Mouse (Mus musculus) lung, embryonic 14.5 days (tissue): ENCODE measurements around the gene Tango2. TPM values are rescaled to one million over a fixed set of nuclear protein-coding genes. Genes with fewer than 3 reads are reported as not detected.

Source experiments
- ATAC-seq: fragments of 200-750 bp; cut with Nextera tagmentation; 2 replicates; pipeline ENCODE4 v1.8.0; 2017; ENCODE audit warnings: mild to moderate bottlenecking, moderate TSS enrichment, moderate library complexity; ENCODE audit not compliant: insufficient read depth
- DNase-seq: peaks from one replicate; pipeline ENCODE4 v3.0.0-alpha.2; 2015
- H3K27ac ChIP-seq: fragments of 300-500 bp; sonication (generic); 2 replicates; pipeline ENCODE4 v1.5.1; 2014; ENCODE audit warnings: low read depth, mild to moderate bottlenecking, moderate library complexity
- H3K27me3 ChIP-seq: fragments of 300-500 bp; sonication (generic); 2 replicates; pipeline ENCODE4 v1.6.1; 2014; ENCODE audit warnings: low read length, control low read depth; ENCODE audit not compliant: insufficient read depth
- H3K36me3 ChIP-seq: fragments of 300-500 bp; sonication (generic); 2 replicates; pipeline ENCODE4 v1.6.1; 2014; ENCODE audit warnings: control low read depth; ENCODE audit not compliant: insufficient read depth
- H3K4me1 ChIP-seq: fragments of 300-500 bp; sonication (generic); 2 replicates; pipeline ENCODE4 v1.6.1; 2014; ENCODE audit warnings: antibody characterized with exemption, control low read depth; ENCODE audit not compliant: insufficient read depth
- H3K4me2 ChIP-seq: fragments of 300-500 bp; sonication (generic); 2 replicates; pipeline ENCODE4 v1.6.1; 2014; ENCODE audit warnings: mild to moderate bottlenecking
- H3K4me3 ChIP-seq: fragments of 300-500 bp; sonication (generic); 2 replicates; pipeline ENCODE4 v1.5.1; 2014; ENCODE audit warnings: low read depth, low read length
- H3K9ac ChIP-seq: fragments of 300-500 bp; sonication (generic); 2 replicates; pipeline ENCODE4 v1.6.1; 2014
- H3K9me3 ChIP-seq: fragments of 300-500 bp; sonication (generic); 2 replicates; pipeline ENCODE4 v1.6.1; 2016; ENCODE audit warnings: low read depth, low read length, control low read depth
- CTCF ChIP-seq: IDR thresholded peaks from 2 replicates; pipeline ENCODE4 v1.5.1; 2016; ENCODE audit warnings: antibody characterized with exemption, low read depth
- WGBS: fragments of 180-500 bp; shearing (Covaris S2); extraction: QIAGEN DNeasy Blood & Tissue Kit; methylation state at CpG from one replicate; pipeline ENCODE4 v1.1.7; 2014; 5-methylcytosine and 5-hydroxymethylcytosine counted together
- polyA plus RNA-seq: library from polyadenylated mRNA; unstranded; fragments of >200 nt; fragmentation: Nextera tagmentation; extraction: Ambion mirVana; gene quantifications from 2 replicates; pipeline ENCODE4 v1.2.1, GENCODE M21; 2014

The Tango2 gene
- polyA plus RNA-seq: 23.6 and 27.2 TPM in 2 replicates

GRCm38 (mm10) chr16:18347931-18348600 is at the start of gene Tango2, which contains the start of gene Arvcf:
TSS of gene Tango2 (minus strand) at chr16:18348103.
TSS of gene Arvcf (plus strand) at chr16:18348182.
- peaks cover 27% of the 10 kb centered on the region for H3K27me3 ChIP-seq
- peak within 1 kb of the TSS; percentile 98 for H3K4me2 ChIP-seq
- H3K36me3 ChIP-seq: no peaks in the 10 kb centered on the region
- 0% methylated on average over 44 of the region's 44 CpGs for WGBS
- H3K9ac ChIP-seq: peak within 1 kb of the TSS; percentile 62
- peak; percentile 62 for TF ChIP-seq CTCF
- no peaks in the 10 kb centered on the region for H3K4me1 ChIP-seq
- H3K9me3 ChIP-seq: no peaks in the 10 kb centered on the region
- H3K27ac ChIP-seq: no peak within 1 kb of the TSS
- peak within 1 kb of the TSS; percentile 66 for H3K4me3 ChIP-seq
- DNase-seq: peak; percentile 90
- peak; percentile 83 for ATAC-seq

GRCm38 (mm10) chr16:18396791-18397621 is 49.1 kb upstream of the Tango2 start:
- Histone ChIP-seq H3K36me3 (peaks cover 49% of the 10 kb centered on the region), H3K4me3 (no peak overlapping the region), H3K4me1 (peaks cover 29% of the 10 kb centered on the region), H3K9ac (no peak overlapping the region), H3K9me3 (no peaks in the 10 kb centered on the region), H3K4me2 (no peak overlapping the region), H3K27me3 (no peaks in the 10 kb centered on the region), H3K27ac (no peak overlapping the region; the same call in 1 of the 2 replicates)
- ATAC-seq (no peak), DNase-seq (no peak)
- no peak for TF ChIP-seq CTCF
- WGBS: 95% methylated on average over 27 of the region's 27 CpGs

GRCm38 (mm10) chr16:18396201-18396600 is 48.3 kb upstream of the Tango2 start:
- peak; percentile 44 for DNase-seq
- no peaks in the 10 kb centered on the region for H3K27me3 ChIP-seq
- WGBS: 49% methylated on average over 2 of the region's 2 CpGs
- peaks cover 27% of the 10 kb centered on the region for H3K4me1 ChIP-seq
- ATAC-seq: no peak
- H3K4me2 ChIP-seq: peak overlapping the region; percentile 26; the same call in 1 of the 2 replicates
- H3K36me3 ChIP-seq: peaks cover 41% of the 10 kb centered on the region
- H3K9me3 ChIP-seq: no peaks in the 10 kb centered on the region
- no peak for TF ChIP-seq CTCF
- H3K9ac ChIP-seq: no peak overlapping the region
- peak overlapping the region; percentile 73; the same call in 1 of the 2 replicates for H3K27ac ChIP-seq
- no peak overlapping the region for H3K4me3 ChIP-seq

GRCm38 (mm10) chr16:18395620-18396036 is 47.7 kb upstream of the Tango2 start:
- H3K27ac ChIP-seq: peak overlapping the region; percentile 73; the same call in 1 of the 2 replicates
- TF ChIP-seq CTCF: no peak
- DNase-seq (peak; percentile 91), ATAC-seq (peak; percentile 27; the same call in 1 of the 2 replicates)
- H3K27me3 ChIP-seq: no peaks in the 10 kb centered on the region
- WGBS: 26% methylated on average over 6 of the region's 7 CpGs
- H3K9ac ChIP-seq: no peak overlapping the region
- H3K36me3 ChIP-seq: peaks cover 38% of the 10 kb centered on the region
- H3K9me3 ChIP-seq: no peaks in the 10 kb centered on the region
- H3K4me3 ChIP-seq: no peak overlapping the region
- peak overlapping the region; percentile 26 for H3K4me2 ChIP-seq
- peaks cover 22% of the 10 kb centered on the region for H3K4me1 ChIP-seq

- DNase-seq: peak; percentile 67
- peak overlapping the region; percentile 75 for H3K27ac ChIP-seq
- H3K9me3 ChIP-seq: no peaks in the 10 kb centered on the region
- H3K36me3 ChIP-seq: peaks cover 32% of the 10 kb centered on the region
- 22% methylated on average over 11 of the region's 11 CpGs for WGBS
- ATAC-seq: peak; percentile 2; the same call in 1 of the 2 replicates
- no peaks in the 10 kb centered on the region for H3K27me3 ChIP-seq
- H3K4me1 ChIP-seq: peaks cover 22% of the 10 kb centered on the region
- no peak overlapping the region for H3K4me3 ChIP-seq
- TF ChIP-seq CTCF: no peak
- H3K4me2 ChIP-seq: peak overlapping the region; percentile 26
- peak overlapping the region; percentile 1; the same call in 1 of the 2 replicates for H3K9ac ChIP-seq
These were observed 47.1 kb upstream of the Tango2 start for GRCm38 (mm10) chr16:18394777-18395619.

GRCm38 (mm10) chr16:18394056-18394455 is 46.2 kb upstream of the Tango2 start:
- Histone ChIP-seq H3K9ac (0 out of 2 replicates have a peak overlapping the region, but pooled peaks have one; percentile 82), H3K9me3 (no peaks in the 10 kb centered on the region), H3K4me1 (peaks cover 24% of the 10 kb centered on the region), H3K4me2 (peak overlapping the region; percentile 99), H3K36me3 (peaks cover 22% of the 10 kb centered on the region), H3K27ac (no peak overlapping the region; the same call in 1 of the 2 replicates), H3K4me3 (0 out of 2 replicates have a peak overlapping the region, but pooled peaks have one; percentile 74), H3K27me3 (no peaks in the 10 kb centered on the region)
- DNase-seq (no peak), ATAC-seq (no peak)
- WGBS: 82% methylated on average over 3 of the region's 3 CpGs
- no peak for TF ChIP-seq CTCF
